Comparison of ENCODE assay signal across 8 mouse cellular contexts in the genomic region with DNA sequence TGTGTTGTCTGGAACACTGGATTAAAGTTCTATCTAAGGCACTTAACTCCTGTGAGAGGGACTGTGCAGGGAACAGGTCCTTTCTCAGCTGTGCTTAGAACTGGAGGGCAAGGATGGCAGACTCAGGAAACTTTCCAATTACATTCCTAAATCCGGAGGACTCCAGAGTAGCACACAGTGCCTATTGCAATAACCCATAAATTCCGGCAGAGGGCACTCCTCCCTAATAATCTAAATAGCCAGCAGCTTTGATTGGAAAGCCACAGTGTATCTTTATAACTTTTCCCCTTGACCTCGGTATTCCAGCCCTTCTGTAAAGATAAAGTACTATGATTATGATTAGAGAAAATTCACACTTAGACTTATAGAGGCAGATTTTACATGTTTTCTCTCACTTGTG. TPM values are rescaled to one million over a fixed set of nuclear protein-coding genes. Genes with fewer than 3 reads are reported as not detected.
DNase-seq lines count a peak whose midpoint lies in the region; ATAC-seq and TF ChIP-seq lines count a peak whose summit lies in the region.

No protein-coding gene starts in this region.

- no peak; the same call in 1 of the 2 replicates for ATAC-seq in embryonic facial prominence, embryonic 14.5 days (ENCODE audit: low read depth)
- ATAC-seq in neutrophil, adult 5-6 weeks (ENCODE audit: extremely low read depth, insufficient number of reproducible peaks, low FRiP score, poor library complexity, severe bottlenecking) = peak; percentile 46; the same call in 1 of the 2 replicates

- no peak for TF ChIP-seq EP300 in CH12.LX (IDR thresholded peaks at IDR 0.05; ENCODE audit: low read length)

- H3K4me2 ChIP-seq in CH12.LX (ENCODE audit: insufficient read depth, low read depth, poor library complexity, severe bottlenecking) = no peak overlapping the region
- H3K4me2 ChIP-seq in embryonic facial prominence, embryonic 14.5 days (ENCODE audit: low read depth, low read length) = no peak overlapping the region

- H3K36me3 ChIP-seq in CH12.LX (replicated peaks in 1 of 2; ENCODE audit: control insufficient read depth in 1 of 2, insufficient read depth in 1 of 2, low read length in 1 of 2) = no peaks in the 10 kb centered on the region
- H3K36me3 ChIP-seq in embryonic facial prominence, embryonic 14.5 days (ENCODE audit: control insufficient read depth, insufficient read depth, low read length) = no peaks in the 10 kb centered on the region

- H3K4me1 ChIP-seq in CH12.LX (ENCODE audit: control insufficient read depth in 1 of 2, insufficient read depth in 2 of 2) = no peaks in the 10 kb centered on the region; a peak in 1 of 4 replicates
- H3K4me1 ChIP-seq in embryonic facial prominence, embryonic 14.5 days (ENCODE audit: control insufficient read depth, insufficient read depth, low read length) = no peaks in the 10 kb centered on the region

- TF ChIP-seq RAD21 in CH12.LX (IDR thresholded peaks at IDR 0.05; ENCODE audit: low read depth, low read length) = peak; percentile 89

- H3K9ac ChIP-seq in CH12.LX (ENCODE audit: insufficient read depth, low read depth) = no peak overlapping the region
- no peak overlapping the region; the same call in 1 of the 2 replicates for H3K9ac ChIP-seq in embryonic facial prominence, embryonic 14.5 days (ENCODE audit: low read depth, low read length)

- DNase-seq in layer of hippocampus, adult 11-12 months (ENCODE audit: low spot score) = peak; percentile 30
- no peak for DNase-seq in layer of hippocampus, adult 9-11 months
- DNase-seq in CH12.LX (ENCODE audit: extremely low read depth) (peak; percentile 52), ZHBTc4 (ENCODE audit: low read depth, low spot score) (peak; percentile 60)
- DNase-seq in embryonic facial prominence, embryonic 14.5 days (ENCODE audit: low spot score) = peak; percentile 71
- peak; percentile 13 for DNase-seq in large intestine, adult 2 months (ENCODE audit: low read depth, low spot score)
- DNase-seq in spleen, adult 18-20 months = no peak

- H3K27ac ChIP-seq in CH12.LX (ENCODE audit: insufficient read depth, low read depth) = no peak overlapping the region
- no peak overlapping the region for H3K27ac ChIP-seq in embryonic facial prominence, embryonic 14.5 days (replicated peaks; ENCODE audit: low read depth, low read length)

- TF ChIP-seq POLR2A in CH12.LX (IDR thresholded peaks at IDR 0.05; ENCODE audit: low read depth, low read length) = no peak

- TF ChIP-seq CTCF in CH12.LX (conservative IDR thresholded peaks at IDR 0.05 in 1 of 2, IDR thresholded peaks at IDR 0.05 in 1 of 2; ENCODE audit: low read depth in 2 of 2, low read length in 2 of 2) = peak; percentile 89 to 92

- WGBS in embryonic facial prominence, embryonic 14.5 days = 2% methylated on average over 3 of the region's 3 CpGs
- 2% methylated on average over 3 of the region's 3 CpGs for WGBS in large intestine, adult 2 months

- dilution Hi-C loops in CH12.LX (cut with MboI; ENCODE audit: extremely low pct_ligation_motif_present, extremely low pct_unique_long_range_greater_than_20kb, low sequenced_read_pairs) = no loop called here

- no peak overlapping the region for H3K4me3 ChIP-seq in CH12.LX (replicated peaks in 1 of 3; ENCODE audit: low read depth in 2 of 3, low read length in 2 of 3, poor library complexity in 1 of 3)
- no peak overlapping the region for H3K4me3 ChIP-seq in embryonic facial prominence, embryonic 14.5 days (ENCODE audit: low read depth, low read length)

- in situ Hi-C loops in CH12.LX (cut with MboI; ENCODE audit: low pct_ligation_motif_present, low pct_unique_long_range_greater_than_20kb, low sequenced_read_pairs) = loop anchor here (10.0 to 25.0 kb wide), 3 partner anchors 153 to 305 kb away; no protein-coding TSS in a partner anchor

- no peaks in the 10 kb centered on the region for H3K27me3 ChIP-seq in CH12.LX (replicated peaks)
- no peaks in the 10 kb centered on the region for H3K27me3 ChIP-seq in embryonic facial prominence, embryonic 14.5 days (replicated peaks; ENCODE audit: control insufficient read depth, insufficient read depth, low read length)

- no peaks in the 10 kb centered on the region for H3K9me3 ChIP-seq in CH12.LX (replicated peaks; ENCODE audit: low read length)
- H3K9me3 ChIP-seq in embryonic facial prominence, embryonic 14.5 days (ENCODE audit: control insufficient read depth, low read length) = no peaks in the 10 kb centered on the region

- H3K79me2 ChIP-seq in CH12.LX (replicated peaks; ENCODE audit: control insufficient read depth, extremely low read depth, insufficient read depth, poor library complexity, severe bottlenecking) = no peaks in the 10 kb centered on the region

TF ChIP-seq in CH12.LX, 34 proteins besides CTCF, POLR2A, EP300 and RAD21:
- TF ChIP-seq BHLHE40 (IDR thresholded peaks at IDR 0.05; ENCODE audit: low read depth, low read length) (no peak), ZC3H11A (IDR thresholded peaks at IDR 0.05; ENCODE audit: low read depth, low read length) (peak; percentile 51), SMC3 (IDR thresholded peaks at IDR 0.05; ENCODE audit: low read depth, low read length) (peak; percentile 84)

RNA-seq across cellular contexts. Expression of a gene that starts 25.4 kb away (rescaled TPM):
- total RNA-seq in CH12.LX (2012; rRNA removed) (0.04 TPM in 2 replicates), CH12.LX (2014; rRNA removed) (not detected in 2 replicates)
- not detected in 2 replicates for polyA plus RNA-seq in CH12.LX (2012; ENCODE audit: insufficient read length, low read depth)
- 17.0 and 18.7 TPM in 2 replicates for polyA plus RNA-seq in embryonic facial prominence, embryonic 14.5 days (2014; fragmentation: Nextera tagmentation; extraction: Ambion mirVana)
- 0.67 and 0.93 TPM in 2 replicates for polyA plus RNA-seq in large intestine, adult 2 months (2012; rRNA removed)
- total RNA-seq in neutrophil, adult 5-6 weeks (2017) = 2.8 and 4.0 TPM in 2 replicates

RNA-seq across cellular contexts. Expression of a gene that starts 32.4 kb away (rescaled TPM):
- total RNA-seq in CH12.LX (2012; rRNA removed) (not detected in 2 replicates), CH12.LX (2014; rRNA removed) (not detected in 2 replicates)
- not detected in 2 replicates for polyA plus RNA-seq in CH12.LX (2012; ENCODE audit: insufficient read length, low read depth)
- 2.1 and 2.9 TPM in 2 replicates for polyA plus RNA-seq in embryonic facial prominence, embryonic 14.5 days (2014; fragmentation: Nextera tagmentation; extraction: Ambion mirVana)
- polyA plus RNA-seq in large intestine, adult 2 months (2012; rRNA removed) = 0.15 and 0.37 TPM in 2 replicates
- total RNA-seq in neutrophil, adult 5-6 weeks (2017) = not detected in 2 replicates

Comparison
In these comparisons a context has a peak if more than half of its experiments do, and no peak if none do; other contexts are left out.
1. DNase-seq: peak in layer of hippocampus, adult 11-12 months (single experiment), CH12.LX (single experiment), ZHBTc4 (single experiment), embryonic facial prominence, embryonic 14.5 days (single experiment) and large intestine, adult 2 months (single experiment); none in layer of hippocampus, adult 9-11 months (single experiment) and spleen, adult 18-20 months (0 of 2).